Mouse (Mus musculus): Measurements from ENCODE around the gene Dnah12.

DNA sequence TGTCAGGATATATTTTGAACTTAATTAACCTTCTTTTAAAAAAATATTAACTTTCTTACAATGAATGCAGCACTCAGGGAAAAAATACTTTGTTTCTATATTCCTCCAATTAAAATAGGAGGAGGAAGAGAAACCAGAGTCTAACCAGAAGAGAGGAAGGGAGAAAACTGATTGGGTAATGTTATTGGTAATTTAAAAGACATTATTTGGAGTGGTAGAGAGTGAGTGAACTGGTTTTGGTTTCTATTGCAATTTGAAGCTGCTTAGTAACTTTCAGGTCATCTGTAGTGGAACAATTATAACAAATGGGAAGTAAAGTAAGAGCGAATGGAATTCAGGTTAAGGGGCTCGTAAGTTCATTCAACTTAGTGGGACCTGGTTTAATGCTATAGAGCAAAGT is 120.8 kb downstream of the Dnah12 start:
- TF ChIP-seq POLR2A (IDR thresholded peaks at IDR 0.05; ENCODE audit: extremely low read depth, insufficient read depth, low read length) (no peak), CTCF (IDR thresholded peaks at IDR 0.05; ENCODE audit: extremely low read depth, insufficient read depth, low read length) (no peak)

All from cortical plate, adult 2 months (tissue).